Mouse (Mus musculus) olfactory bulb, adult 2 months (tissue): ENCODE data around the gene Scn5a.

Source experiments
- CTCF ChIP-seq: fragments of 200-500 bp; IDR thresholded peaks from 2 replicates; pipeline ENCODE4 v1.5.1; 2012; ENCODE audit warnings: low read depth, mild to moderate bottlenecking, low read length, moderate library complexity; ENCODE audit not compliant: insufficient read depth
- POLR2A ChIP-seq: fragments of 200-500 bp; IDR thresholded peaks from 2 replicates; pipeline ENCODE4 v1.6.1; 2012; ENCODE audit warnings: mild to moderate bottlenecking, low read depth, low read length, moderate library complexity; ENCODE audit not compliant: insufficient read depth

DNA sequence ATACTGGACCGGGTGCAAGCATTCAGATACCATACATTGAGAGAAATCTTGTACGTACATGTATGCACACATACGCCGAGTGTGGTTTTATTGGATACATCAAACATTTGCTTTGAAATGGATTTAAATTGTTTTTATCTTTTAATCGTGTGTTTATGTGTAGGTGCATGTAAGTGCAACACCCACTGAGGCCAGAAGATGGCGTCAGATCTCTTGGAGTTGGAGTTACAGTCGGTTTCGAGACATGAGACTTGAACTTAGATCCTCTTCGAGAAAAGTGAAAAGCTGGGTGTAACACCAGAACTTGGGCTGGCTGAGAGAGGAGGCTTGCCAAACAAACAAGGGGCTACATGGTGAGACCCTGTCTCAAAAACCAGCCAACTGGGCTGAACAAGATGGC is 75.2 kb downstream of the Scn5a start:
- no peak for TF ChIP-seq CTCF
- no peak for TF ChIP-seq POLR2A
